Mouse (Mus musculus): Measurements from ENCODE around the gene Nin.

DNA sequence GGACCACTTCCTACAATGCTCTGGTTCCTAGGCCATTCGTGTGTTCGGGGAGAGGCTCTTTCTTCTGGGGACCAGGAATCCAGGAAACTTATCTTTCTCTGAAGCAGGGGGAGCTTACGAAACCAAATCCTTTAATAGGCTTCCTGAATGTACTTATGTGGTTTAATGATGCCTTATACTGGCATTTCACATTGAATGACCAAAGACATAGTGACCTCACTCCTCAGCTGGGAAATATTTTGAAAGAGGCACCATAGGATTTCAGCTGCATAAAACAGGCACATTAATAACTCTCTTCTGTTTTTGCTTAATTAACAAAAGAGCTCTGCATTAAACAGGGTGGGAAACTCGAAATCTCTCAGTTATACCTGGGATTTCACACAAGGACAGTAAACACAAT, 69.2 kb downstream of the Nin start:
- no peak for TF ChIP-seq HCFC1 (IDR thresholded peaks at IDR 0.05; ENCODE audit: borderline replicate concordance, insufficient read depth, low read length)
- TF ChIP-seq ZNF384 (IDR thresholded peaks at IDR 0.05; ENCODE audit: low read depth, low read length), result no peak
- TF ChIP-seq CHD2 (IDR thresholded peaks at IDR 0.05; ENCODE audit: low read depth, low read length), result no peak
- TF ChIP-seq ZC3H11A (IDR thresholded peaks at IDR 0.05; ENCODE audit: borderline replicate concordance, low read depth, low read length), result no peak
- TF ChIP-seq MAFK (IDR thresholded peaks at IDR 0.05; ENCODE audit: insufficient read depth, low read depth, low read length), result no peak
